Mouse (Mus musculus) hematopoietic multipotent progenitor cell, adult 10-12 weeks (in vitro differentiated cells): ENCODE results near the gene Mme. TPM values are rescaled to one million over a fixed set of nuclear protein-coding genes. Genes with fewer than 3 reads are reported as not detected.

Experiments used
- polyA plus RNA-seq: library from polyadenylated mRNA; stranded (reverse); fragments of >175 nt; gene quantifications from 2 replicates; pipeline ENCODE4 v1.2.3, GENCODE M21; 2012; ENCODE audit warnings: low replicate concordance

Gene Mme
- polyA plus RNA-seq, result 0.01 and 0.18 TPM in 2 replicates

GRCm38 (mm10) chr3:63241099-63241587, at the start of gene Mme:
TSS of gene Mme (plus strand) at chr3:63241537.

Other genes starting within 250 kb of the Mme start
- gene Gm34302, start 242.3 kb downstream of the Mme start, polyA plus RNA-seq, result not detected in 2 replicates